Mouse (Mus musculus) layer of hippocampus, postnatal 36 days (tissue): ENCODE measurements around the gene Cflar. TPM values are rescaled to one million over a fixed set of nuclear protein-coding genes. Genes with fewer than 3 reads are reported as not detected.
"Not testable (repeated sequence)": the region's sequence is repeated elsewhere in the genome, so short reads cannot be mapped to it uniquely, and the experiment has no call there.

Source experiments
- DNase-seq, 2 experiments: peaks; one replicate each; pipeline ENCODE4 v3.0.0; 2022
- total RNA-seq, 2 experiments: library from RNA; stranded (reverse); gene quantifications; 2 replicates each; pipeline ENCODE4 v1.2.3; 2021

The Cflar gene
- total RNA-seq, 2 experiments from 2014 or later: 38.3 to 38.9 TPM

- DNase-seq: no peak
Observed at GRCm38 (mm10) chr1:58775361-58775760, 64.1 kb downstream of the Cflar start.

- DNase-seq: no peak
Observed at GRCm38 (mm10) chr1:58777583-58777982, 66.3 kb downstream of the Cflar start.

DNA sequence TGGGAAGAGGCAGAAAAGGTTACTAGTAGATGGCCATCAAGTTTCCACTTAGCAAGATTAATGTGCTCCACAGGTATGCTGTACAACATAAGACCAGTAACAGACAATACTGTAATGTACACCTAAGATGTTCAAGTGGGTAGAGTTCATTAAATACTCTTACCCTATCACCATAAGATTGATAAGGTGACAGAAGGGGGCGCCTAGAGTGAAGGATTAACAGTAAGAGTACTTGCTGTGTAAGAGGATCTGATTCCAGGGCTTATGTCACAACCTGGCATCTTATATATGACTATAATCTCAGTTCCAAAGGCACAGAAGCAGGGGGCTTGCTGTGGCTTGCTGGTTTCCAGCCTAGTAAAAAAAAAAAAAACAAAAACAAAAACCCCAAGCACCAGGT is 66.9 kb downstream of the Cflar start:
- no peak for DNase-seq

DNA sequence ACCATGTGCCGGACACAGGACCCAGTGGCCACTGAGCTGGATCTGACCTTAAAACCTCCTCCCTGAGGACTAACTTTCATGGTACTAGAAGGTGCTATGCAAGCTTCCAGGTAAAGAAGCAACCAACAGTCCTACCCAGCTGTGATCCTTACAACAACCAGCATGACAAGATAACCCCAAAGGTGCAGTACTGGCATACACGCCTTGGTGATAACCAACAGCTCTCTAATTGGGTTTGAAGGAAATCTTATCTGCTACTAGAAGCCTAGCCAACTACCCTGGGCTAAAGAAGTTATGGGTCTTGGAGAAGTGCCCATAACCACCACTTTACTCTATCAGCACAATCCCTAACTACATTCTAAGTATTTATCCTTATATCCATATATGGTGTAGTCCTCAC is 75.0 kb downstream of the Cflar start:
- DNase-seq: no peak

- DNase-seq: no peak
Observed at GRCm38 (mm10) chr1:58788410-58788809, 77.1 kb downstream of the Cflar start.

GRCm38 (mm10) chr1:58794705-58795104 is 83.4 kb downstream of the Cflar start:
- DNase-seq: no peak

GRCm38 (mm10) chr1:58795291-58796058 is 84.2 kb downstream of the Cflar start, which contains the start of gene Casp8:
TSS of gene Casp8 (plus strand) at chr1:58795374.
- no peak for DNase-seq

DNA sequence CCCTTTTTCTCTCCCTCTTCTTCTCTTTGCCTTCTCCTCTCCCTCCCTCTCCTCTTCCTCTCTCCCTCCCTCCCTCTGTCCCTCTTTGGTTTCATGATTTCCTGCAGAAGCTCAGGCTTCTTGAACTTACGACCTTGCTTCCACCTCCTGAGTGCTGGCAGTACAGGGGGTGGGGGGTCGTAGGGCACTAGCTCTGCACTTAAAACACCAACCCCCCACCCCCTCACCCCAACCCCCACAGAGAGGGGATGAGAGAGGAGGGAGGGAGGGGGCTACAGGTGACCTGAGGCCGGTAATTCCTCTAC is 84.7 kb downstream of the Cflar start:
- DNase-seq: no peak

GRCm38 (mm10) chr1:58796853-58797252 is 85.5 kb downstream of the Cflar start:
- no peak for DNase-seq

- no peak for DNase-seq
Observed at GRCm38 (mm10) chr1:58797370-58797769, 86.1 kb downstream of the Cflar start.

DNA sequence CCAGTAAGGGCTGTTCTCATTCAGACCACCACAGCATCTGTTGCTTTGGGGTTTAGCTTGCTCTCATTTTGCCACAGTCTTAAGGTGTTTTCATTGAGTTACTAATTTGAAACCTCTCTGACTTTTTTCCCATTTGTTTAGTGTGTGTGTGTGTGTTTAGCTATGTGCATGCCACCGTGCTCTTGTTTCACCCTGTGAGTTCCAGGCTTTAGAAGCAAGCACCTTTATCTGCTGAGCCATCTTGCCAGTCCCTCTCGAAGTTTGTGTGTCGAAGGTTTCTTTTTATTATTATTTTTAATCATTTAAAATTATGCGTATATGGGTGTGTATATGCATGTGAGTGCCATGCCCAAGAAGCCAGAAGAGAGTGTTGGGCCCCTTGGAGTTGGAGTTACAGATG is 87.6 kb downstream of the Cflar start:
- no peak for DNase-seq

DNA sequence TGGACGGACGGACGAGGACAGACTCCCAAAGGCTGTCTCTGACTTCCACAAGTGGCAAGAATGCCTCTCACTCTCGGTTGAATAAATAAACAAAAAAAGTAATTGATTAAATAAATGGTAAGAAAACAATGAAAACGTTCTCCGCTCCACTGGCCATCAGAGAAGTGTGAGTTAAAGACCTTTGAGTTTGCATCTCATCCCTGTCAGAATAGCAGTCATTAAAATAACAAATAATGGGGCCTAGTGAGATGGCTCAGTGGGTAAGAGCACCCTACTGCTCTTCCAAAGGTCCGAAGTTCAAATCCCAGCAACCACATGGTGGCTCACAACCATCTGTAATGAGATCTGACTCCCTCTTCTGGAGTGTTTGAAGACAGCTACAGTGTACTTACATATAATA is 89.3 kb downstream of the Cflar start:
- not testable (repeated sequence) for DNase-seq

GRCm38 (mm10) chr1:58801558-58802285 is 90.4 kb downstream of the Cflar start:
- no peak for DNase-seq

GRCm38 (mm10) chr1:58802322-58803273 is 91.3 kb downstream of the Cflar start:
- no peak for DNase-seq

GRCm38 (mm10) chr1:58803531-58803930 is 92.2 kb downstream of the Cflar start:
- DNase-seq: no peak

GRCm38 (mm10) chr1:58806651-58807050 is 95.3 kb downstream of the Cflar start:
- DNase-seq: no peak

Other genes starting within 250 kb of the Cflar start
- gene Orc2, start 206.4 kb upstream of the Cflar start, total RNA-seq: 10 to 100 TPM; 27.4 to 31.1 TPM
- gene Fam126b, start 125.2 kb upstream of the Cflar start, total RNA-seq: 100 to 1,000 TPM; 129 to 134 TPM
- gene Ndufb3, start 125.1 kb upstream of the Cflar start, total RNA-seq: 100 to 1,000 TPM; 110 to 119 TPM
- gene Als2cr12, start 15.5 kb upstream of the Cflar start, total RNA-seq: not detected
- 1 to 10 TPM; 2.4 to 2.6 TPM for gene Casp8, start 83.9 kb downstream of the Cflar start, total RNA-seq